Mouse (Mus musculus) CH12.LX (cell line): ENCODE measurements around the gene Ptprd. TPM values are rescaled to one million over a fixed set of nuclear protein-coding genes. Genes with fewer than 3 reads are reported as not detected.

Experiments
- DNase-seq: peaks from one replicate; pipeline ENCODE4 v3.0.0-alpha.2; 2013; ENCODE audit errors: extremely low read depth
- H3K27ac ChIP-seq: 2 replicates; pipeline ENCODE4 v1.5.1; 2012; ENCODE audit warnings: low read depth, mild to moderate bottlenecking, control low read depth, moderate library complexity; ENCODE audit not compliant: insufficient read depth
- H3K27me3 ChIP-seq: replicated peaks from 2 replicates; pipeline ENCODE3; 2012; ENCODE audit warnings: inconsistent platforms
- H3K36me3 ChIP-seq, 2 experiments: replicated peaks in 1 of 2; 2 replicates each; pipeline versions ENCODE3 to v1.6.1; 2012; ENCODE audit warnings: inconsistent platforms in 1 of 2, low read length in 1 of 2, mild to moderate bottlenecking in 1 of 2, mixed read lengths in 1 of 2, moderate library complexity in 1 of 2; ENCODE audit not compliant: control insufficient read depth in 1 of 2, insufficient read depth in 1 of 2
- H3K4me1 ChIP-seq, 2 experiments: 2 replicates each; pipeline ENCODE4 v1.6.1; 2012; ENCODE audit warnings: inconsistent platforms in 1 of 2, moderate library complexity in 1 of 2; ENCODE audit not compliant: insufficient read depth in 2 of 2, control insufficient read depth in 1 of 2
- H3K4me2 ChIP-seq: 2 replicates; pipeline ENCODE4 v1.6.1; 2012; ENCODE audit warnings: low read depth, mild to moderate bottlenecking, control low read depth; ENCODE audit not compliant: poor library complexity, insufficient read depth, severe bottlenecking
- H3K4me3 ChIP-seq, 3 experiments: fragments of 150-350 bp in 1 of 3; sonication (generic) in 1 of 3; replicated peaks in 1 of 3; 2 replicates each; pipeline versions ENCODE3 to v1.5.1; 2011 to 2012; ENCODE audit warnings: low read depth in 2 of 3, low read length in 2 of 3, mild to moderate bottlenecking in 2 of 3, moderate library complexity in 2 of 3, control low read depth in 1 of 3, improper control_type of control experiment in 1 of 3, inconsistent platforms in 1 of 3, mixed read lengths in 1 of 3; ENCODE audit not compliant: poor library complexity in 1 of 3
- H3K79me2 ChIP-seq: replicated peaks from 2 replicates; pipeline ENCODE4 v1.6.1; 2012; ENCODE audit warnings: mild to moderate bottlenecking, moderate library complexity; ENCODE audit not compliant: control insufficient read depth, poor library complexity, insufficient read depth, severe bottlenecking; ENCODE audit errors: extremely low read depth
- H3K9ac ChIP-seq: 2 replicates; pipeline ENCODE4 v1.6.1; 2012; ENCODE audit warnings: low read depth, mild to moderate bottlenecking, control low read depth, moderate library complexity; ENCODE audit not compliant: insufficient read depth
- H3K9me3 ChIP-seq: replicated peaks from 2 replicates; pipeline ENCODE3; 2012; ENCODE audit warnings: low read length, inconsistent platforms, mixed read lengths
- CTCF ChIP-seq, 2 experiments: IDR thresholded peaks in 1 of 2; conservative IDR thresholded peaks in 1 of 2; 2 replicates each; pipeline ENCODE4 v1.5.1; 2011 to 2012; ENCODE audit warnings: low read depth in 2 of 2, low read length in 2 of 2, improper control_type of control experiment in 1 of 2, inconsistent platforms in 1 of 2, mild to moderate bottlenecking in 1 of 2, moderate library complexity in 1 of 2
- ELF1 ChIP-seq: IDR thresholded peaks from 2 replicates; pipeline ENCODE4 v1.6.1; 2014; ENCODE audit warnings: low read depth, mild to moderate bottlenecking, inconsistent platforms, low read length, improper control_type of control experiment
- EP300 ChIP-seq: IDR thresholded peaks from 2 replicates; pipeline ENCODE4 v1.6.1; 2011; ENCODE audit warnings: low read length, improper control_type of control experiment
- GABPA ChIP-seq: IDR thresholded peaks from 2 replicates; pipeline ENCODE4 v1.6.1; 2012; ENCODE audit warnings: low read depth, low read length, improper control_type of control experiment, inconsistent platforms; ENCODE audit not compliant: insufficient replicate concordance
- JUN ChIP-seq: IDR thresholded peaks from 2 replicates; pipeline ENCODE4 v1.6.1; 2011; ENCODE audit warnings: low read depth, mild to moderate bottlenecking, low read length, improper control_type of control experiment, moderate library complexity; ENCODE audit not compliant: insufficient read depth
- JUND ChIP-seq: conservative IDR thresholded peaks from 2 replicates; pipeline ENCODE4 v1.6.1; 2011; ENCODE audit warnings: low read depth, low read length, improper control_type of control experiment
- MAFK ChIP-seq: IDR thresholded peaks from 2 replicates; pipeline ENCODE4 v1.6.1; 2011; ENCODE audit warnings: low read length, improper control_type of control experiment; ENCODE audit not compliant: insufficient replicate concordance
- MAZ ChIP-seq: IDR thresholded peaks from 2 replicates; pipeline ENCODE4 v1.6.1; 2012; ENCODE audit warnings: low read depth, mild to moderate bottlenecking, inconsistent platforms, low read length, improper control_type of control experiment, moderate library complexity
- MEF2A ChIP-seq: IDR thresholded peaks from 2 replicates; pipeline ENCODE4 v1.6.1; 2014; ENCODE audit warnings: low read depth, mild to moderate bottlenecking, inconsistent platforms, low read length, improper control_type of control experiment, borderline replicate concordance
- NRF1 ChIP-seq: IDR thresholded peaks from 2 replicates; pipeline ENCODE4 v1.6.1; 2014; ENCODE audit warnings: low read depth, mild to moderate bottlenecking, inconsistent platforms, low read length, improper control_type of control experiment, moderate library complexity
- PAX5 ChIP-seq: IDR thresholded peaks from 2 replicates; pipeline ENCODE4 v1.6.1; 2012; ENCODE audit warnings: low read length, inconsistent platforms, mixed read lengths
- POLR2AphosphoS2 ChIP-seq: IDR thresholded peaks from 2 replicates; pipeline ENCODE4 v1.6.1; 2011; ENCODE audit warnings: low read depth, low read length, improper control_type of control experiment
- RAD21 ChIP-seq: IDR thresholded peaks from 2 replicates; pipeline ENCODE4 v1.6.1; 2011; ENCODE audit warnings: low read depth, mild to moderate bottlenecking, low read length, improper control_type of control experiment, moderate library complexity
- dilution Hi-C: fragments of 300-500 bp; cut with MboI; formaldehyde crosslinking; loops from 2 replicates; pipeline ENCODE4 v1.14.3; 2020; ENCODE audit warnings: low sequenced_read_pairs; ENCODE audit not compliant: extremely low pct_unique_long_range_greater_than_20kb, extremely low pct_ligation_motif_present
- in situ Hi-C: fragments of 300-500 bp; cut with MboI; formaldehyde crosslinking; loops from 3 replicates; pipeline ENCODE4 v1.14.3; 2019; ENCODE audit warnings: low sequenced_read_pairs, low pct_ligation_motif_present, low pct_unique_long_range_greater_than_20kb, mixed read lengths
- polyA plus RNA-seq: library from polyadenylated mRNA; unstranded; fragments of >175 nt; gene quantifications from 2 replicates; pipeline ENCODE4 v1.2.1, GENCODE M21; 2012; ENCODE audit warnings: low read depth; ENCODE audit not compliant: insufficient read length
- total RNA-seq, 2 experiments: library from RNA; depleted of rRNA; stranded (reverse); fragments of 300-350 nt in 1 of 2; fragments of >200 nt in 1 of 2; gene quantifications; 2 replicates each; pipeline ENCODE4 v1.2.3; 2012 to 2014

The Ptprd gene
- total and polyA plus RNA-seq, 3 experiments = not detected

- dilution Hi-C loops (no loop called here), in situ Hi-C loops (no loop called here)
- Histone ChIP-seq H3K4me2 (no peak overlapping the region), H3K27me3 (no peaks in the 10 kb centered on the region), H3K27ac (no peak overlapping the region), H3K4me1 (no peaks in the 10 kb centered on the region), H3K9ac (no peak overlapping the region), H3K9me3 (peaks cover 14% of the 10 kb centered on the region), H3K79me2 (no peaks in the 10 kb centered on the region)
- no peak for DNase-seq
- TF ChIP-seq EP300 (no peak), JUN (no peak)
- TF ChIP-seq, all 38 proteins: peak for 0
- no peak overlapping the region for H3K4me3 ChIP-seq
- no peaks in the 10 kb centered on the region for H3K36me3 ChIP-seq
Measured at GRCm38 (mm10) chr4:78142767-78143148, 69.0 kb downstream of the Ptprd start.

DNA sequence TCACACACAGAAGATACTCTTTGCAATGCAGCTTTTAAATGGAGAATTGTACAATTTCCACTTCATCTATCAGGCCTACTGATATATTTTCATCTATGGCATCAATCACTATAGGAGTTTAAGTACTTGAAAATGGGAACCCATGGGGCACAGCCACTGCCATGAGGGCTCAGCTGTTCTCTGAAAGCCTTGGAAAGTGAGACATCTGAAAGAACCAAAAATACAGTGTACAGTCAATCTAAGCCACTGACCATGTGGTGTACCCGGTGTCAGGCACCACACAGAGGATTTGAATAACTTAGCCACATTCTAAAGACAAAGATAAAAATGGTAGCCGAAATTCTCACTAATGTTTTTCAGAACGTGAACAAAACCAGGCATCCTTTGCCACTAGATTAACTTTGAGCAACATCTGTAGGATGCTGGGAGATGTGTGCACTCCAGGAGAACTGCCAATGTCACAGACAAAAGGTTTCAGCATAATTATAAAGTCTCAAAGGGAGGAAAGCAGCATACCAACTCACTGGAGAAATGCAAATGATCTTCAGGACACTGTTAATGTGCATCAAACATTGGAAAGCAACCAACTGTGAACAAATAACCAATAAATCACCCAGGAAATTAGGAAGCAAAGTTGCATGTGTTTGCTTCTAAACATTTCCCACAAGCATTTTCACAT, 69.5 kb downstream of the Ptprd start:
- Histone ChIP-seq H3K9ac (no peak overlapping the region), H3K4me3 (no peak overlapping the region), H3K4me1 (no peaks in the 10 kb centered on the region), H3K9me3 (peaks cover 14% of the 10 kb centered on the region), H3K79me2 (no peaks in the 10 kb centered on the region), H3K36me3 (no peaks in the 10 kb centered on the region), H3K27ac (no peak overlapping the region), H3K27me3 (no peaks in the 10 kb centered on the region), H3K4me2 (no peak overlapping the region)
- TF ChIP-seq GABPA (no peak), CTCF (conservative IDR thresholded peaks at IDR 0.05 in 1 of 2, IDR thresholded peaks at IDR 0.05 in 1 of 2; ENCODE audit: low read depth in 2 of 2, low read length in 2 of 2) (no peak), JUND (no peak), POLR2AphosphoS2 (no peak), NRF1 (no peak), RAD21 (no peak), ELF1 (no peak), PAX5 (no peak), MAFK (no peak), MEF2A (no peak)
- DNase-seq = no peak
- in situ Hi-C loops (no loop called here), dilution Hi-C loops (no loop called here)

DNA sequence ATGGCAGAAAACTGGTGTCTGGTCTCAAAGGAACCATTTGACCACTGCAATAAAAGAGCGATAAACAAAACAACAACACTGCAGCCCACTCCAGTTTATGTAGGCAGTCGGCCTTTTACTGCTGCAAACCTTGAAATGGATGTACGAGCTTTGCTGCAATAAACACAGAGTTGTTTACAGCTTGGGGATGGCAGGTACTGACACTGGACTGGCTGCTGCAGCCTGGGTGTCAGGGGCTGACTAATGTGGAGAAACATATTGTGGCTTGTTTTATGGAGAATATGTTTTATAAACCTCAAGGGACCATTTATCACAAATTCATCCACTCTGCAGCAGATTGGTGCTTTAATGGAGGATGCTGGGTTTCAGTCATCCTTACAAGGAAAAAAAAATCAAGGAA, 100.9 kb downstream of the Ptprd start:
- no peaks in the 10 kb centered on the region for H3K4me1 ChIP-seq
- TF ChIP-seq MAZ = no peak
- DNase-seq = no peak
- no peak overlapping the region for H3K4me3 ChIP-seq
- dilution Hi-C loops (no loop called here), in situ Hi-C loops (no loop called here)
- no peak overlapping the region for H3K9ac ChIP-seq
- no peaks in the 10 kb centered on the region for H3K27me3 ChIP-seq
- H3K79me2 ChIP-seq = no peaks in the 10 kb centered on the region
- H3K4me2 ChIP-seq = no peak overlapping the region
- no peak overlapping the region for H3K27ac ChIP-seq
- peaks cover 25% of the 10 kb centered on the region for H3K9me3 ChIP-seq
- H3K36me3 ChIP-seq = no peaks in the 10 kb centered on the region
